Mouse (Mus musculus) cerebellum, postnatal 36 days (tissue): Measurements from ENCODE around the gene Notch4.

ENCODE experiments used
- DNase-seq, 2 experiments: peaks; one replicate each; pipeline ENCODE4 v3.0.0; 2021 to 2022; ENCODE audit warnings: mixed read lengths in 2 of 2

Gene Notch4

DNA sequence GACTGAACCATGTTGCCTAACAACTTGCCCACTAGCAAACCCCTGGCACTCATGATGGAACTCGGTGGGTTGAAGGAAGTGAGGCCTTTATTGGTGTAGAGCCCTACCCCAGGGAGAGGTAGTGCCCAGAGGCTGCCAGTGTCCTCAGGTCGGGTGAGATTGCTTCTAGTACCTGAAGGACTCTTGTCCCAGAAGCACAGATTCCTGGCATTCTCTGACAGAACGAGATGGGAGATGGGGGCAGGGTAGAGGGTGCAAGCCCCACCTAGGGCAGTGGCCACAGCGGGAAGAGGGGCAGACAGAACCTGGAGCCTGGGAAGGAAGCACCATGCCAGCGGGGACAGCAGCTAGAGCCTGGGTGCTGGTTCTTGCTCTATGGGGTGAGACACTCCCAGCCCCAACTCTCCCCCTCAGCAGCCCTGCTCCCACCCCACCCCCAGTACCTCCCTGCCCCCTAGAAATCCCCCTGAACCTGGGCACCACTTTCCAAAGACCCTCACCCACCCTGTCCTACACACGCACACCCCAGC is 33.6 kb downstream of the Notch4 start, which contains the start of gene Ager:
Ager (plus strand) TSS at position 297 of the 530 bp plus-strand sequence.
- no peak for DNase-seq

DNA sequence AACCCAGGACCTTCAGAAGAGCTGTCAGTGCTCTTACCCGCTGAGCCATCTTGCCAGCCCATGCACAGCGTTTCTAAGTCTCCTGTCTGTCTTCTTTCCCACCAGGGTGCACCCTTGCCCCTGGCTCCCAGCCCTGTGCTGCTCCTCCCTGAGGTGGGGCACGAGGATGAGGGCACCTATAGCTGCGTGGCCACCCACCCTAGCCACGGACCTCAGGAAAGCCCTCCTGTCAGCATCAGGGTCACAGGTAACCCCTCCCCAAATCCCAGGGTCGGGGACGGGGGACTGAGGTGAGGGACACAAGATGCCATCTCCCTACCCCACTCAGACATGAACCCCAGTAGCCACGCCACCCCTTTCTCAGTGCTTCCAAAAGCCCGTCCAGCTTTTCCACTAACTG is 35.8 kb downstream of the Notch4 start:
- no peak for DNase-seq

DNA sequence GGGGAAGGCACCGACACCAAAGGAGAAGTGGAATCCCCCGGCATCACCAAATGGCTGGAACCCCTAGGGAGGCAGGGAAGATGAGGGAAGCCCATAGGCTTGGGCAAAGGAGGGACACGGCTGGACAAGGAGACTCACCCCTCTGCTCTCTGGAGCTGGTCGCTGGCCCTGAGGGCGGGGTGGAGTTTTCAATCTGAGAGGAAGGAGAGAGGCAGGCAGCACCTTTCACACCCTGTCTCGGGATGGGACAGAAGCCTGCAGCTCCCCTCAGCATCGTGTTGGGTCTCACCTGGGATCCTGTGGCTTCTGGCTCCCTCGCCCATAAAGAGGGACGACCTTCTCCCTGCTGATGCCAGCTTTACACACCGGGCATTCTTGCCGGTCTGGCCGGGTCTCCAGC is 37.7 kb downstream of the Notch4 start:
- DNase-seq: no peak

DNA sequence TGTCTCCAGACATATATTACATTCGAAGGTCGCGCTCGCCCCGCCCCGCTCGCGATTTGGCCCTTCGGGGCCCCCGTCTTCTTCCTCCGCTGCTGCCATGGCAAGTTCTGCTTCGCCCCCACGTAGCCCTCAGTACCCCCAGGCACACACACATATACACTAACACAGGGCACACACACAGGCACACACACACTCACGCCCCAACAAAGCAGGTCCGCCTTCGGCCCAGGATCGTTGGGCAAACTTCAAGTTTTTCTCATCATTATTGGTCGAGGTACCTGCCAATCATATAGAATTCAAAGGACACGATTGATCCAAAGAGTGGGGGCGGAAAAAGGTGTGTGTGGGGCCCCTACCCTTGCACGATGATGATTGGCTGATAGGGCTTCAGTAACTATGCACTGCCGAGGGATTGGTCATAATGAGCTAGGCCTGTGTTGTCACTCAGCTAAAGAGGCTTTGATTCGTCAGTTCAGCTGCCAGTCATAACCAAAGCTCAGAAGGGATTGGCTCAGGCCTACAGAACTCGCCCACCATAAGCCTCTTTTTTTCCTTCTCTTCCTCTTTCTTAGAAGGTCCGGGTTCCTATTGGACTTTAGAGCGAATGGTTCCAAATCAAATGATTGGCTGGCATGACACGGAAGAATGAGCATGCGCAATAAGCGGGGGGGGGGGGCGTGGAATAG is 39.5 kb downstream of the Notch4 start, which contains the start of gene Rnf5:
Rnf5 (minus strand) TSS at position 316 of the 686 bp plus-strand sequence.
- peak; percentile 97 to 100 for DNase-seq

DNA sequence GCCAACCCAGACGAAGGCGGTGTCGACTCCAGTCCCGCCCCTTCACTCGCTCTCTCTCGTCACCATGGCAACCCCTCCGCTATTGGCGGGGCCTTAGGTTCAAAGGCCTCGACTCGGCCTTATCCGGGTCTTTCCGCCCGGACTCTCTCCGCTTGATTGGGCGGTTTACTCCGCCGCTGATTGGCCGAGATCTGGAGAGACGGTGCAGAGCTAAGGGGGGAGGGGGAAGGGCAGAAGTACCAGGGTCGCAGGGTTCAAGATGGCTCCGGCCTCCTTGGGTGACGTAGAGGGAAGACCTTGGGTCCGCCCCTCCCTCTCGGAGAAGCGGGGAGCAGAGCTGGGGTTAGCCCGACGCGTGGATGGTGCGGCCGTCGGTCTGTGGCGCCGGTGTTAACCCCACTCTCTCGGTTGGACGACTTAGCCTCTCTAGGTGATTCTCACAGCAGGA is 40.0 kb downstream of the Notch4 start, which contains the start of gene Agpat1:
Agpat1 (plus strand) TSS at position 202 of the 448 bp plus-strand sequence.
- peak; percentile 96 to 97 for DNase-seq

DNA sequence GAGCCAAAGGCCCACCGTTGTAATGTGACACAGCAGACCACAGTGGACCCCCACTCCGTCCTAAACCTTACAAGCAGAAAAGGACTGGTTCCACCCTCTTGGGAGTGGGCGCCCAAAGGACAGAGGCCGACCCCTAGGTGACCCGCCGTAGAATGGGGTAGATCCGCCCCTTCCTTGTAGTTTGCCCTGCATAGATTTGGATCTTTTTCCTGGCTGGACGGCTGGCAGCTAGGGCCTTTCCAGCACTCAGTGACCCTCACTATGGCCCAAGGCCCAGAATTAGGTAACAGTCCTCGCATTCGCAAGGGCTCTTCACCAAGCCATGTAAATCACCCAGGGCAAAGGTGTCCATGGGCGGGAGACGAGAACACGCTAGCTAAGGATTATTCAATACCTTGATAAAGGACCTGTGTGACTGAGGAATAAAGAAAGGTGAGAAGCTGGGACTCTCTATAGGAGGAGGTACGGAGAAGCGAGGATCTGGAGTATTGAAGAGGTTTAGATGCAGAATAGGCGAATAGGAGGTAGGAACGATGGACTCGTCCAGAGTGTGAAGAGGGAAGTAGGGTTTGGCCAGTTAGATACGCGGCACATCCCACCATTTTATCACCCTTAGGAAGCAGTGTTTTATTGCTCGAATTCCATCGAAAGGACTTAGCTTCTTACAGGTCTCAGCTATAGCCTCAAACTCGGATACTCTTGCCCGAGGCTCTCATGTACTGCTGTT is 40.6 kb downstream of the Notch4 start:
- no peak for DNase-seq

DNA sequence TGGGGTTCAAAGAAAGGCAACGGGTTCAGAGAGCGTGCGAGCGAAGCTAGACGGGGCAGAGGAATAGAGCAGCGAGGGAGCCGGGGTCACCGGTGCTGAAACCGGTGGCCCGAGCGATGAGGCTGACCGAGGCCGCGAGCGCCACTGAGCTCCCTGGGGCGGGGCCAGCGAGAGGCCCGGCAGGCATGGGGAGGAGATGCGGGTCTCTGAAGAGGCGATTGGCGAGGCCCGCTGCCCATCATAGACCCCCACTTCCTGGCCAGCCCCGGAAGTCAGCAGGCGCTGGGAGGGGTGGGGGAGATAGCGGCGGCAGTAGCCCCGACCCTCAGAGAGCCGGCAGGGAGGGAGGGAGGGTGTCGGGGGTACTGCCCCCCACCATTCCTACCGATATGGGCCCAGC is 41.5 kb downstream of the Notch4 start:
- DNase-seq: peak; percentile 96 to 98

DNA sequence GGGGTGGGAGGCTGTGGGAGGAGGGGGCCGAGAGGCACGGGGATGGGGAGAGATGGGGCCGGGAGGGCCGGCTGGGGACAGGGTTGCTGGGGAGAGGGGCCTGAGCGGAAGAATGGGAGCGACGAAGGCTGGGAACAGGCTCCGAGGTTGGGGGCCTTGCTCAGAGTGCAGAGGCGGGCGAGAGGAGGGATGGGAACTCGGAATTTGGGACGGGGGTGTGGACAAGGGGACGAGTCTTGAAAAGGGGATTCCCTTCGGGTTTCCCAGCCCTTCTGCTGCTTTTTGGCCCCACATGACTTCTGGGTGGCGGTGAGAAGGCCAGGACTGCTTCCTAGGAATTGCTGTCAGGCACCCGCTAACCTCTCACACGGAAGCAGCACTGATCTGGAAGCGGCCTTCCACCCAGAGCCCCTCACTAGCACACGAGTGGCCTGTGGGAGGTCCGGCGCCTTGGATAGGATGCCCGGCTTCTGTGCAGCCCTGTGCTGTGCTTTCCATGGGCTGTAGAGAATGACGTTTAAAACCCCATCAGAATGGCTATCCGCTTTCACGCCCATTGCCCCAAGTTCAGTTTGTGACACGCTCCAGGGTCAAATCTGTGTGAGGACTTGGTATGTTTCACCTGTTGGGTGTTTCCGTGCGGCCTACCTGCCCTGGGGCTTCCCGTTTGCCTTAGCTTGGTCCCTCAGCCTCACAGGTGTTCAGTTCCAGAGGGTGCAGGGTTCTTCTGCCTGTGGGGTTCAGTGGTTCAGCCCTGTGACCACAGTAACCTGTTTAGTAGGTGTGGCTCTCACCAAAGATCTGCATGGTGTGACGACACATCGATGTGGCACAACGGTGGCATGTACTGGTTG is 42.3 kb downstream of the Notch4 start:
- no peak for DNase-seq

DNA sequence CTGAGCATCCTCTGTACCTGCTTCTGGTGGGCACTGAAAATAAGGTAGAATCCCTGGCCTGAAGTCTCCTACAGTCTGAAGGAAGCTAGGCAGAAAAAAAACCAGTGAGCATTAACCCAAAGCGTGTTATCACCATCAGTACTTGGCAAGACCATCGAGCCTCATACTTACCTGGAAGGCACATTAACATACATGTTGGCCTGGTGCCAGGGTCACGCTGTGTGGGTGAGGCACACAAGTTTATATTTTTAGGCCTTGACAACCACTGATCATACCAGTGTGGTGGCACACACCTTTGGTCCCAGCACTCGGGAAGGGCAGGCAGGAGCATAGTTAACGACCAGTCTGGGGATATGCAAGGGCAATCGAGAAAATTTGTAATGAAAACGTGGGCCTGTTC is 43.9 kb downstream of the Notch4 start:
- no peak for DNase-seq

DNA sequence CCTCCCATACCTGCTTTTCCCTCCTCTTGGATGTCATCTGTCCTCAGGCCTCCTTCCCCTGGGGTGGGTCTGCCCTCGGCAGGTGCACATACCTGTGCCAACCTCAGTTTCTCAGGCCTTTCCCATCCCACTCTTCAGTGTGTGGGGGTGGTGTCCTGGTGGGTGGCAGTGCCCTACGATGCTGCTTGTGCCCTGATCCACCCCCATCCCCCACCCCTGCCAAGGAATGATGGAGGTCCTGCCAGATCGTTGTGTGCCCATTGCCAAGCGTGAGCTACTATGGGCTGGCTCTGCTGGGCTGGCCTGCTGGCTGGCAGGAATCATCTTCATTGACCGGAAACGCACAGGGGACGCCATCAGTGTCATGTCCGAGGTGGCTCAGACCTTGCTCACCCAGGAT is 47.0 kb downstream of the Notch4 start:
- DNase-seq: no peak

DNA sequence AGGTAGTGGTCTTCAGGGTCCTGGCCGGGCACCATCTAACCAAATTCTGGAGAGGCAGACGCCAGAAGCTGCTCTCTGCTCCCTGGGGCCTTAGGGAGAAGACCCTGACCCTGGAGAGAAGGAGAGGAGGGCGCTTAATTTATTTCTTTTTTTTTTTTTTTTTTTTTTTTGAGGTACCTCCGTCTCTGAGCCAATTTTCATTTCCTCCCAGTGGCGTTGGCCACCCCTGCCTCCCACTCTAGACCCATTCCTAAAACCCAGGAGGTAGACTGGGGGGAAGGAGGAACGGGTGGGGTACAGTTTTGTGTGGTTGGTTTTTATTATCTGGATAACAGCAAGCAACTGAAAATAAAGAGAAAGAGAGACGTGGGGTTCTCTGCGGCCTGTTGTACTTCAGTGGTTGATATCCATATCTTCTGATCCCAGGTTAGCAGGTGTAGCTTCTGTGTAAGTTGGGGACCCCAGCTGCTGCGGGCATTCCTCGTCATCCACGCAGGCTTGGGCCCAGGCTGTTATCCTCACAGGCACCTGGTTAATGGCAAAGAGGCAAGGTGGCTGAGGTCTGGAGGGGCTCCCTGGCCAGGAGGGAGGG is 49.1 kb downstream of the Notch4 start:
- no peak for DNase-seq

DNA sequence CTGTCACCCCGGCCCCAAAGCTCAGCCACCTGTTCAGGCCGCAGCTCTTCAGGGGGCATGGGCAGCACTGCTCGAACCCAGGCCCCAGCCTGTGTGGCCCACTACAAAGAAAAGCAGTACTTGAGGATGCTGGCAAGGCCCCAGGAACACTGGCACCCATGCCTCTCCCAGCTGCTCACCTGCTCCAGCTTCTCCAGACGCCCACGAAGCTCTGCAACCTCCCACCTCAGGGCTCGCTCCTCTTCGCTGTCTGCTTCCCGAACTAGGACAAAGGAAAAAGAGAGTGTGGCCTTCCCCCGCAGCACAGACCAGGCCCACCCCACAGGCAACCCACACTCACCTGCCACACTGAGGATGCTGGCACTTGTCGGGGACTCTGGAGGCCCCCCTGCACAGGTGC is 49.8 kb downstream of the Notch4 start:
- no peak for DNase-seq

DNA sequence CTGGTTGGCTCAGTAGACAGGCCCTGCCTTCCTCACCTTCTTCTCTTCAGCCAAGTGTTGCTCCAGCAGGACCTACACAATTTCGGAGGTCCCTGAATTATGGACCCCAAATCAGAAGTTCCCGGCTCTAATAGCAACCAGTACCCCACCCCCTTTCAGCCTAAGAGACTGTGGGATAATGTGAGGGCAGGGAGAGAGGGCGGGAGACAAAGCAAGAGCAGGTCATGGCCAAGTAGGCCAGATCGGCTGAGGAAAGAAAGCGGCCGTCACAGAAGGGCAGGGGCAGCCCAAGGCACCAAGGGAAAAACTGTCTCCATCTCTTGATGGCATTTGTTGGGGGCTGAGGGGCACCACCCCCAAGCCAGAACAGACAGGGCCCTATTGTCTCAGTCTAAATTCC is 51.8 kb downstream of the Notch4 start, which contains the start of gene Egfl8:
Egfl8 (minus strand) TSS at position 101 of the 400 bp plus-strand sequence.
- no peak for DNase-seq

DNA sequence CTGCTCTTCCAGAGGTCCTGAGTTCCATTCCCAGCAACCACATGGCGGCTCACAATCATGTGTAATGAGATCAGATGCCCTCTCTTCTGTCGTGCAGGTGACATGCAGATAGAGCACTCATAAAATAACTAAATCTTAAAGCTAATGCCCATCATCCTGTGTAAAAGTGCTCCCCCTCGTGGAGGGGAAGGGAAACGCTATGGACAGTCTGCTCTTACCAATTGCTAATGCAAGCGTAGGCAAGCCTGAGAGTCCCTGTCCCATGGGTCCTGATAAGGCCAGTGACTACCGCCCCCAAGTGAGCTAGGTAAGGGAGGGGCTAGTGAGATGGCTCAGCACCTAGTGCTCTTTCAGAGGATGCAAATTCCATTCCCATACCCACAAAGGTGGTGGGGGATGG is 54.9 kb downstream of the Notch4 start:
- DNase-seq: peak; percentile 75 to 77

DNA sequence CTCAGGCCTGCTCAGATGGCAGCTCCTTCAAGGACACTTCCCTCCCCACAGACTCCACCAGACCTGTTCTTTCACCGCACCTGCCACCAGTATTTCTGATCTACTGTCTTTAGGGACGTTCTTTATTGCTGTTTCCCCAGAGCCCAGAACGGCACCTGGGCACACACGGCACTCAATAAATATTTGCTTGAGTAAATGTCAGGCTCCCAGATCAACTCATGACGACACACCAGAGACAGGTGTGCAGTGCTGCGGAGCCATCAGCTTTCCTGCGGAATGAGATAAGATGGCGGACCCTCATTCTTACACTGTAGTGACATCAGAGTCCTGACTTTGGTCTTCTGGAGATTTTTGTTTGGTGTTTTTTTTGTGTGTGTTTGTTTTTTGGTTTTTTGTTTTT is 56.9 kb downstream of the Notch4 start:
- DNase-seq: no peak

DNA sequence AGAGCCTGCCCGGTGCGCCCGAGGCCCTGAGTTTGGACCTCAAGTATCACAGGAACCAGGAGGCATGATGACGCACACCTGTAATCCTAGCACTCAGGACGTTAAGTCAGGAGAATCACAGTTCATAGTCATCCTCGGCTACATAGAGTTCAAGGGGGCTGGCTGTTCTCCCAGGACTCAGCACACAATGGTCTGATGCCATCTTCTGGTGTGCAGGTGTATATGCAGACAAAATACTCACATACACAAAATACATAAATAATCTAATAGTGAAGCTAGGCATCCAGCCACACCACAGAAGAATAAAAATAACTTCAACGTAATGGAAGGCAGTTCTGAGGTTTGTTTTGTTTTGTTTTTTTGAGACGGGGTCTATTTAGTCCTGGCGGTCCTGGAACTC is 59.1 kb downstream of the Notch4 start:
- DNase-seq: no peak

DNA sequence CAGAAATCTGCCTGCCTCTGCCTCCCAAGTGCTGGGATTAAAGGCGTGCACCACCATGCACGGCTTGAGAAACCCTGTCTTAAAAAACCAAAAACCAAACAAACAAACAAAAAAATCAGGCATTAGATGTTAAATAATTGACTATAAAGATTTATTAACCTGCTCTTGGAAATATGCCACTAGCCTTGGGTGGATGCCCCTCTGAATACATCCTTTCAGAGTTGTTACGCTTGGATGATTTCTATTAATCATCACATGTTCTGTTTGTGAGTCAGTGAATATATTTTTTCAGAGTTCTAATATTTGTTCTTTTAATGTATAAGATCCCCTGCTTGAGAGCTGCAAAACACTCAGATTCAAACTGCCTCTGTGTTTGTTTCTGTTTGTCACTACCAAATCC is 60.9 kb downstream of the Notch4 start:
- DNase-seq: no peak

DNA sequence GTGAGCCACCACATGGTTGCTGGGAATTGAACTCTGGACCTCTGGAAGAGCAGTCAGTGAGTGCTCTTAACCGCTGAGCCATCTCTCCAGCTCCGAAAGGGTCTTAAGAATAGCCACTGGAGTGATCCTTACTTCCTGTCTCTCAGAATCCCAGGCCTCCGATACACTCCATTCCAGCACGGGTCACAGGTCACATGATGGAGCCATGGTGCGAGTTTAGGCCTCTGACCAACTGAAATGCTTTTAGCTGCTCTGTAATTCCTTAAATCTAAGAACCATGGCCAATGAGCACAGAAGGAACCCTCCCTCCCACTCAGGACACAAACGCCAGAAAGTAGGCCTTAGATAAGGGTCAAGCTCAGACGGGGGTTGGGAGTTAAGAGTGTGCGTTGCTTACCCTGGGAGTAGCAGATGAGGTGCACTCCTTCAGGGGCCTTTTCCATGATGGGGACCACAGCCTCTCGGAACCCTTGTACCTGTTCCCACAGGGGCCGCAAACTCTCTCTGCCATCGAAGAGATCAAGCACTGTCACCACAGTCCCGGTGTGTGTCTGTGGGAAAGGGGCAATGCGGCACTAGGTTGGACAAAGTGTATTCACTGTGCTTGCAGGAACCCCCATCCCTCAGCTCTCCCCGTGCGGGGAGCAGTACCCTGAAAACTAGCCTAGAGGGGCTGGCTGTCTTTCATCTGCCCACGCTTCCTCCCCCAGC is 62.1 kb downstream of the Notch4 start:
- DNase-seq: no peak

DNA sequence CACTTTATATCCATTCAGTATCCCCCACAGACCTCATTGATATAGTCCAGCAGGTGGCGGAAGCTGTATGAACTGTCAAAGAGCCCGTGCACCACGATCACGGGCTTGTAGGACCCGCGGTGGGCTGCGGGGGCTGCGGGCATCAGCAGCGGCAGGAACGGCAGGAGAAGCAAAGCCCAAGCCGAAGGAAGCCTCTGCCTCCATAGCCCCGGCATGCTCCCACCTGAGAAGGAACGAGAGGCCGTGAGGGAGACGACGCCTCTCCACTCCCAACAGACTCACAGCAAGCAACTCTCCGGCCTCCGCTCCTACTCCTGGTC is 62.7 kb downstream of the Notch4 start:
- peak in 1 of 2 experiments; percentile 34 for DNase-seq

DNA sequence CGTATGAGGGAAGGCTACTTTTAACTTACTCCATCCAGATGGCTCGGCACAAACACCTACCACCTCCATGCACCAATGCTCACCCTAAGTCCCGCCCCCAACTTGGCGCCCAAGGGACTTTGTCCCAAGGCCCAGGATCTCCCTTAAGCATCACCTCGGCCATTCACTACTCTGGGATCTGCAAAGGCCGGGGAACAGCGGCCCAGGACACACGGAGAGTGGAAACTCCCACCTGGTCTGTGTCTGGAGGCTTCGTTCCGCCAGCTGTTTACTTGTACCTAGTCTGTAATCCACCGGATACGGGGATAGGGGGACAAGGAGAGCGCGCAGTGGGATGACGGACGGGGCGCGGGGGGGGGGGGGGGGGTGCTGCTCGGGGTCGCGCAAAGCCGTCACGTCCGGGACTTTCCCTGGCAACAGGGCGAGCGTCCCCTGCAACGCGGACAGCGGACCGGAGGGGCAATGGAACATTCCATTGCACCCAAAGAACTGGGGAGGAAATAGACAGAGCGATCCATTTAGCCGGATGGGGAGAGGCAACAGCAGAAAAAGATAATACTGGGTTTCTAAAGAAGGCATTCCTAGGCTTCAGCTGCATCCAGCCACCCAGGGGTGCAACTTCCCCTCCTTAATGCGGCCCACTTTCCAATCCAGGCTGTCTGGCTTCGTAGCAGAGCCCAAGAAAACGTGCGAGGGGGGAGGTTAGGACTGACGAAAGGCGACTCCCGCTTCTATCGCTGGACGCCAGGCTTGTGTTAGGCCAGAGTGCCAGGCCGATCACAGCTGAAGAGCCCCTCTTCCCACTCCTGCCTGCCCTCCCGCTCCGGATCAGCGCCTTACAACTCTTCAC is 63.2 kb downstream of the Notch4 start:
- DNase-seq: peak; percentile 80 to 86
